Mouse (Mus musculus): ENCODE measurements around the gene Apeh.
"Not testable (repeated sequence)": the region's sequence is repeated elsewhere in the genome, so short reads cannot be mapped to it uniquely, and the experiment has no call there.

The Apeh gene

GRCm38 (mm10) chr9:108094184-108094941, at the start of gene Apeh:
Gene Apeh, minus strand, starts transcription at chr9:108094606.
- peak; percentile 92 to 96 for DNase-seq (ENCODE audit: low spot score in 2 of 2)

DNA sequence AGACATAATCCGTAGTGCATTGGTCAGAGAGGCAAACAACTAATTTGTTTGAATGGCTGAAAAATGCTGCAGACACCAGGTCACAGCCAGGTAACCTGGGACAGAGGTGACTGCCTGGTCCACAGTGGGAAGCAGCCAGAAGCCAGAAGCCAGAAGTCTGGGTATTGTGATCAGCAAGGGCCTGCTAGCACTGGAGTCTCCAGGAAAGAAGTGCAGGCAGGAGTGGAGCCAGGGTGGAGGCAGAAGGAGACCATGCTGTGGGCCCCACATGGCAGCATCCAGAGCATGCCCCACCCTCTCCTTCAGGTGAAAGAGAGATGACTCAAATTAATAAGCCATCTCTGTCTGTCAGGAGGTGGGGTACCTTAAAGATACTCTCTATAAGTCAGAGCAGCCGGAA, 49.1 kb upstream of the Apeh start:
- DNase-seq (ENCODE audit: low spot score in 2 of 2), result no peak

- DNase-seq (ENCODE audit: low spot score in 2 of 2), result no peak
Measured at GRCm38 (mm10) chr9:108141387-108141786, 47.0 kb upstream of the Apeh start.

DNA sequence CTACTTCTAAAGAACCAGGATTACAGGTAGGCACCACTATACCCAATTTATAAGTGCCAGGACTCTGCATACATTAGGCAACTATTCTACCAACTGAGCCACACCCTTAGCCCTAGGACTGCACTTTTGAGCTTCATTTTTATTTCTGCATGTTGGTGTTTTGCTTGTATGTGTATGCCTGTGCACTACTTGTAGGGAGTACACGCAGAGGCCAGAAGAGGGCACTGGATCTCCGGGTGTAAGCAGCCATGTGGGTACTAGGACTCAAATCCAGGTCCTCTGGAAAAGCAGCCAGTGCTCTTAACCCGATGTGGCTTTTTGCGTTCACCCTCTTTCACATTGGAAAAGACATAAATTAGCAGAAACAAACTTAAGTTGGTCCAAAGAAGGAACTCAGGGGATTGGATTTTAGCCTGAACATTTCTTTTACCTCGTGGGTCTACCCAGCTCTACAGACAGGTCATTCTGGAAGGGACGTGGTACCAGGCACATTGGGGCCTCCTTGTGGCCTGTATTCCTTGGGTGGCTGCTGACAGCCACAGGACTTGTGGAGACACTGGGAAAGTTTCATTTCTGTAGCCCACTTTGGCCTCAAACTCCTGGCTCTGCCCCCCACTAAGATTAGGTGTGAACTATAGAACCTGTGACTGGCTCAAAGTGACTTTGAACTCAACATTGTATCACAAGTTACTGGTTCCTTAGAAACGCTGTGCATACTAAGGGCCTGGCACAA, 45.7 kb upstream of the Apeh start:
- DNase-seq (ENCODE audit: low spot score in 2 of 2), result no peak

DNA sequence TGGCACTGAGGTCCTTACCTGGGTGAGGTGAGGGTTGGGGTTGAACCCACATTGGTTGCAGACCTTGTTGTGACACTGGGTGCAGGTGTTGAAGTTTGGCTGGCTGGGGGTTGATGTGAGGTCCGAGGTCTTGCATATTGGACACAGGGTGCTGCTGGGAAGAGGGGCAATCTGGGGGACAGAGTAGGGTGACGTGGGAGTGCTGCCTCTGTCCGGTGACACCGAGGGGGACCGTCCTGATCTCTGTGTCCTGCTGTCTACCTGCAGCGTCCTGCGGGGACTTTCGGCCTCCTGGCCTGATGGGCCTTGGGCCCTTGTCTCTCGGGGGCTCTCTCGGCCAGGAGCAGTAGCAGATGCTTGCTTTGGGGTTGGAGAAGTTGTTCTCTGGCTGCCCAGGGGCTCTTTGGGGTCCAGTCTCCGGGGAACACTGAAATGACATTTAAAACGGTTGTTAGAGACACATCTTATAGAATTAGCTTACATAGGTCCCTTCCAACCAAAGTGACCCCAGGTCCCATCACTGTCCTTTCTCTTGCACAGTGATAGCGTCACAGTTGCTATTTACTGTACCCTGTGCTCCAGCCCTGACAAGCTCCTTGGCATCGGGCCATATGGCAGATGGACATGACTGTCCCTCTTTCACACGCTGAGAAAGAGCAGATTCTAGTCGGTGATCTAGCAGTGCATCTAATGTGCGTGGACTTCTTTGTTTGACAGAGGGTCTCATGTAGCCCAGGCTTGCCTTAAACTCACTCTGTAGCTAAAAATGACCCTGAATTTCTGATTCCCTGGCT, 45.0 kb upstream of the Apeh start:
- DNase-seq (ENCODE audit: low spot score in 2 of 2), result no peak

DNA sequence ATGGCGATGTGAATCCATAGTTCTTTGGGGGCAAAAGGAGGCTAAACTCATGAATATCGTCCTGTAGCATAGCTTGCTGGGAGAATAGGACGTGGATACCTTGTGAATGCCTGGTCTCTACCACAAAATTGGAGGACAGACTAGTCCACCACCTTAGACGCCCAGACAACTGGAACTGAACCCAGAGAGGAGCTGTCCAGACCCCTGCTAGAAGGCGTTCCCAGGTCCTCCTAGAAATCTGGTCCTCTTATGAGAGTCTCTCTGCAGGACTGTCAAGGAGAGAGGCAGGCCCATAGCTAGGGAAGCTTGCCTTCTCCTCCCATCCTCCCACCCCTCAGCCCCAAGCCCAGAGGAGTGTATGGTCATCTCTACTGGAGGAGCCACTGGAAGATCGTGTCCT, 43.7 kb upstream of the Apeh start:
- no peak for DNase-seq (ENCODE audit: low spot score in 2 of 2)

DNA sequence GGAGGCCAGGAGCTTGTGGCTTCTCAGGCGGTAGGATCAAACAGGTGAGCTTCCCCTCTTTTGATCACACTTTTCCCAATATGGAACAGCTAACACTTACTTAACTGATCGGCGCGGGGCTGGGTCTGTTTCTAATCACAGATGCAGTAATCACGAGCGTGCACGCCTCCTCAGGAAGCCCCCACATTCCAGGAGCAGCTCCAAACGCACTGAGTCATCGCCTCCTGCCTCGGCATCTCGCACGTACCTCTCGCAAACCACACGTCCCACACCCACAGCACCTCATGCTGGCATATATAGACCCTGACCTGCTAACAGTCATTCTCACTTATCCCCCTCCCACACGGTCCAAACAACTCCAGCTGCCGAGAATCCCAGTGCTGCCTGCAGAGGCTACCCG, 43.1 kb upstream of the Apeh start:
- DNase-seq (ENCODE audit: low spot score in 2 of 2), result no peak

DNA sequence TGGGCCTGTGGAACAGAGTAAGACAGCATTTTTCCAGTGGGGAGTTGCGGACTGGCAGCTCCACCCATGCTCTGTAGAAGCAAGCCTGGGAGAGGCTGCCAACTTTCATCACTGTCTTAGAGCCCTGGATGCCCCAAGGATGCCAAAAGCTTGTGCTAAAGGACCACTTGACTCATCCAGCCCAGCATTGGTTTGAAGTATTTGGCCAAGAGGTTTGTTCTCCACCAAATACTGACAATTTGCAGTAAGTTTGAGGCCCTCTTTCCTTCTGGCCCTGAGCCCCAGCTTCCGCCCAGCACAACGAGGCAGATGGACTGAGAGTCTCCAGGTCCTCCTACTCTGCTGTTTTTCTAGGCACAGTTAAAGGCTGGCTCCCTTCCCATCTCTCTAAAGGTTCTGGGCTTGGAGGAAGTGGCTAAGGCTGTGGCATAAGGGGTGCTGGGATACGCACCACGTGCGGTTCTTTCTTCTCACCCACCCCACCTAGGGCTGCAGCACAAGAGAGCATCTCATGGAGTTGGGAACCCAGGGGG, 42.6 kb upstream of the Apeh start:
- no peak for DNase-seq (ENCODE audit: low spot score in 2 of 2)

DNA sequence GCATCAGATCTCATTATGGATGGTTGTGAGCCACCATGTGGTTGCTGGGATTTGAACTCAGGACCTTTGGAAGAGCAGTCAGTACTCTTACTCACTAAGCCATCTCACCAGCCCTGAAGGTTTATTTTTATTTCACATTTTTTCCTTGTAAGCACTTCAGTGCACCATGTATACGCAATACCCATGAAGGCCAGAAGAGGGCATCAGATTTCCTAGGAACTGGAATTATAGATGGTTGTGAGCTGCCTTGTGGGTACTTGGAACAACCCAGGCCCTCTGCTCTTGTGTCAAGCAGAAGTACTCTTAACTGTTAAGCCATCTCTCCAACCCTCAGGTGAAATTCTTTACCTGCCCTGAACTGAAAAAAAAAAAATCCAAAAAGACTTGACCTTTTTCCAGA, 41.8 kb upstream of the Apeh start:
- no peak for DNase-seq (ENCODE audit: low spot score in 2 of 2)

- not testable (repeated sequence) for DNase-seq (ENCODE audit: low spot score in 2 of 2)
Measured at GRCm38 (mm10) chr9:108135679-108136078, 41.3 kb upstream of the Apeh start.

GRCm38 (mm10) chr9:108133478-108133877, 39.1 kb upstream of the Apeh start:
- DNase-seq (ENCODE audit: low spot score in 2 of 2), result no peak

DNA sequence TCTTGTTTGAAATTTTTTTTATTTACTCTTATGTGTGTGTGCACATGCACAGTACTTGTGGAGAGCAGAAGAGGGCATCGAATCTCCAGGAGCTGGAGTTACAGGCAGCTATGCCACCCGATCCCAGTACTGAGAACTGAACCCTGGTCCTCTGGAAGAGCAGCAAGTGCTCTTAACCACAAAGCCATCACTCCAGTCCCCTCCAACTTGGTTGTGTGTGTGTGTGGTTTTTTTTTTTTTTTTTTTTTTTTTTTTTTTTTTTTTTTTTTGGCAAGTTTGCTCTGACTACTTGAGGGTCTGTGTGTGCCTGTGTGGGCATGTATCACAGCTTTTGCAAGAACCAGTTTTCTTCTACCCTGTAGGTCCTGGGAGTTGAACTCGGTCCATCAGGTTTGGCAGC, 38.0 kb upstream of the Apeh start:
- DNase-seq (ENCODE audit: low spot score in 2 of 2), result no peak

DNA sequence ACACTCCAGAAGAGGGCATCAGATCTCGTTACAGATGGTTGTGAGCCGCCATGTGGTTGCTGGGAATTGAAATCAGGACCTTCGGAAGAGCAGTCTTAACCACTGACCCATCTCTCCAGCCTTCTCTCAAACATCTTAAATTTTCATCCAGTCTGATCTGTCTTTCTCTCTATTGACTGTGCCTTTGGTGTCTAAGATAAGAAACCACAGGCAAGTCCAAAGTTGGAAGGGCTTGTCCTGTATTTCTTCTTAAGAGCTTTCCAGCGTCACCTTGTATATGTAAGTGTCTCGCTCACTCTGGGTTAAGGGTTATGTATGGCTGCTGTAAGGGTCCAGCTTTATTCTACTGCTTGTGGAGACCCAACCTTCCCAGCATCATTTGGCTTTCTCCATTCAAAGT, 37.1 kb upstream of the Apeh start:
- DNase-seq (ENCODE audit: low spot score in 2 of 2), result no peak

DNA sequence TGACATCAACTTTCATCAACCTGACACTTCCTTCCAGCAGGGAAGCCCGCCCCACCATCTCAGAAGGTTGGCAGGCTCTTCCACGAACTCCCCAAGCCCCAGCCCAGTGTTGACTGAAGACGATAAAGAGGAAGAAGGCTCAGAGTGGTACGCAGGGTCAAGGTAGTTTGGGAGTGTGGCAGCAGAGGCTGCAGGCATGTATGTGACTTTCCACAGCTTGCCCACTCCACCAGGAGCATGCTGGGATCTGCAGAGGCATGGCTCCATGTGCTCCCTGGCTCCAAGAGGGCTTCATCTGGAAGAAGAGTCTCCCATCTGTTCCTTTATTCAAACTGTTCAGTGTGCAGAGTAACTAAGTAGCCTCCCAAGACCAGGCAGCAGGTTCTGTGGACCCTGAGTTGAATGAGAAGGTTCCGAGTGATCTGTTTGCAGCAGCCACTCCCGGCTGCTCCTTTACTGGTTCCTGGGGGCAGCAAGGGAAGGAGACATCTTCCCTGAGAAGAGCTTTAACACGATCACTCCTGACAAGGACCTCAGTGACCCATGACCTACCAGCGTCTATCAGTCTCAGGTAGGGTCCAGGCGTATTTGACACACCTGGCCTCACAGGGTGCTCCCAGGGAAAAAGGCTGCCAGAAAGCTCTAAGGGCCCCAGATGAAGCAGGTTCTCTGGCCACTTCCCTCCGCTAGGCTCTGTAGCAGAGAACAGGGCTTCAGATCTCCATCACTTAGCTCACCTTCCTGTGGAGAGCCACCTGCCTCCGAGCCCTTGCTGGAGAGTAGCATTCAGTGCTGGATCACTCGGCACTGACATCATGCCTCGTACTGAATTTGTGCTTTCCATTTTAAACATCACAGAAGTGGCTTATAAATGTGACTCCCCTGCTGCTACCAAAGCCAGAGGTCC, 34.9 kb upstream of the Apeh start:
- no peak for DNase-seq (ENCODE audit: low spot score in 2 of 2)

DNA sequence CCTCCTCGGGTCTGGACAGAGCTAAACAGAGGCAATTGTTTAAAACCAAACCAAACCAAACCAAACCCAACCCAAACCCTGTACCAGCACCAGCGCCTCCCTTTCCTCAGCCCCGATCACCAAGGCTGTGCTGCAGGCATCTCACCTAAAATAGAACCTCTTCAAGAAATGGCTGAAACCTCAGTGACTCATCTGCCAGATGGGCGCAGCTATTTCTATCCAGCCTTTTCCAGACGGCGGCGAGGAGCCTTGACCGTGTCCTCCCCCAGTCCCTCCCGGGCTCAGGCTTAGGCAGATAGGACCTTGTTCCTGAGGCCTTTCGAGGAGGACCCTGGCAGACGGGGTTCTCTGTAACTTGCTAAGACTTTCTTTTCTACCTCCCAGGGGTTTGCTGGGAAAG, 33.8 kb upstream of the Apeh start:
- no peak for DNase-seq (ENCODE audit: low spot score in 2 of 2)

DNA sequence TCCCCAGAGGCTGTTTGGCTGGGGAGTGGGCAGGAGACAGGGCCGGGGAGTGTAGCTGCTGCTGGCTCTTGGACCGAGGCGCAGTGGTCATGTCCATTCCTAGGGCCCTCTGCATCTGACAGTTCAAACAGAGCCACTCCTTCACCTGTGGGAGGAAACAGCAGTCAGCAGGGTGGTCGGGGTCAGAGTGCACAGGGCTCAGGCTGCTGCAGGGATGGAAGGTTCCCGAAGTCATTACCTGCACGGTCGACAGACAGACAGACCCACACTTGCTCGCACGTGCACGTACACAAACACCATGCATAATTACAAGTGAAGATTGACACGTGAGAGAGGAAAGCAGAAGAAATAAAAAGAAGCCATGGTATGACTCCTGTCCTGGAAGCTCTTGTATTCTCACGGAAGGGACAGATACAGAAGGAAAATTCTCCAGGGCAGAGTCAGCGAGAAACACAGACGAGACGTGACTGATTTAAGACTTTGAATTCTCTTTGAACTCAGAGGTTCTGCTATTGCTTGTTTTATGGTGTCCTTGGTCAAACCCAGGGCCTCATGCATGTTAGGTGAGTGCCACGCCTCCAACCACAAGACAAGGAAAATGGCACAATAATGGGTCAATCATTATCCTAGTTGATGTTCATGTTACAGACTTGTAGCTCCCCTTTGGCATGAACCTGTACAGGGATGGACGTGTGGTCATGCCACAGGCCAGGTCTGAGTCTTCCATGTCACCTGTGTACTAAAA, 32.2 kb upstream of the Apeh start:
- no peak for DNase-seq (ENCODE audit: low spot score in 2 of 2)

DNA sequence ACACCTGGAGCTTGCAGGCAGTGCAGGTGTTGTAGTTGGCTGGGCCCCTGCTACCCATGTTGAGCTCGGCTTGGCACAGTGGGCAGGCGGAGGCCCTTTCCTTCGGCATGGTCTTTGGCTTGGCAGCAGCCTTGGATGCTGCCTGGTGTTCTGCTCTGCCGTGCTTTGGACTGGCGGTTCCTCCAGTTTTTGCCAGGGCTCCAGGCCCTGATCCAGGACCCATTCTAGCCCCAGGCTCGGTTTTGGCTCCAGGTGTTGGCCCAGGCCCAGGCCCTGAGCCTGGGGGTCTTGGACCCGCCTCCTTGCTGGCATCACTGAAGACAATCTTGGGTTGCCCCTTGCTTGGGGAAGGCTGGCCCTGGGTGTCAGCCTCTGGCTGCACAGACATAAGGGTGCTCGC, 31.3 kb upstream of the Apeh start:
- DNase-seq (ENCODE audit: low spot score in 2 of 2), result no peak

DNA sequence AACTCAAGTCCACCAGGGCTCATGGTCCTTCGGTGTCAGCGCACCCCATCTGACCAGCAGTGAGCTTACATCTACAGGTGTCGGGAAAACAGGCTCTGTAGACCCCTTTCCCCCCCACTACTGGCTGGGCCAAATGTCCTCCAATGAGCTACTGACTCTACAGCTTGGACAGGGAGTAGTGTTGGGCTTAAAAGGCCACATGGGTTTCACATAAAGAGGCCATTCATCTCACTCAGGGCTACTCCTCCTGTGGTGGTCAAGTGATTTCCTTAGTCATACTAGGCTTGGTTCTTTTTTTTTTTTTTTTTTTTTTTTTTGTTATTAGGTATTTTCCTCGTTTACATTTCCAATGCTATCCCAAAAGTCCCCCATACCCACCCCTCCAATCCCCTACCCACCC, 29.5 kb upstream of the Apeh start:
- DNase-seq (ENCODE audit: low spot score in 2 of 2), result no peak

DNA sequence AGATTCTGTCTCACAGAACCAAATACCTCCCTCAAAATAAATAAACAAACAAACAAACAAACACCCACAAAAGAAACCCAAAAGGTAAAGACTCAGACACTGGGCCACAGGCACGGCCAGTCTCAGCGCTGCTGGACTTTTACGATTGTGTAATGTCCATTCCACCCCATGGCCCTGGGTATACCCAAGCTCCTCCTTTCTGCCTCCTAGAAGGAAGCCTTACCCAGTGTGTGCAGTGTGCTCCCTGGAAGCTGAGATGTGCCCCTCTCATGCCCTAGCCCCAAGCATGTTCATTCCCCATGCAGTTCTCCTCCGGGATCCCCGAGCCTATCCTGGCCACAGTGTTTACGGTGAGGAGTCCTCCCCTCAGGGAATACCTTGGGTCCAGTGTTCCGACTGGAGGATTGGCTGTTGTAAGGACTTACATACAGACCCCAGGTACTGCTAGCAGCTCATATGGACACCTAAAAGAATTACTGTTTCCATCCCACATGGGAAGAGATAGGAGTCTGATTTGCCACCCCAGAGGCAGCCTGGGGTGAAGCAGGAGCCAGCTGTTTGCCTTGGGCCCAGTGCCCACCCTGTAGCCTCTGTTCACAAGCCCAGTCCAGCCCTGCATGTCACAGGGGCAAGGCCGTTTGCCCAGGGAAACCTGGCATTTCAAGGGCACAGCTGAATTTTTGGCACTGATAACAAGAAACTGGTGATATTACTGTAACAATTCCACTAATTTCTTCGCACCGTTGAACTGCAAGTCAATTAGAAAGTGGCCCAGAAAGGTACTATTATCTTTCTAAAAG, 27.0 kb upstream of the Apeh start:
- no peak for DNase-seq (ENCODE audit: low spot score in 2 of 2)

GRCm38 (mm10) chr9:108120671-108121070, 26.3 kb upstream of the Apeh start:
- no peak for DNase-seq (ENCODE audit: low spot score in 2 of 2)
